Mouse (Mus musculus): ENCODE measurements at regions not wholly inside any gene's neighbourhood (a gene's known extent, or its start where the extent isn't known, plus 50 kb on each side); places are given as distances from the start of the nearest gene placed in this dataset.
A peak's percentile ranks its signal among the peaks of the same experiment; 100 is the strongest.

- Histone ChIP-seq H3K9ac (no peak overlapping the region), H3K9me3 (ENCODE audit: low read length) (no peaks in the 10 kb centered on the region), H3K27ac (ENCODE audit: low read depth, low read length) (no peak overlapping the region), H3K4me1 (ENCODE audit: insufficient read depth) (no peaks in the 10 kb centered on the region), H3K36me3 (ENCODE audit: insufficient read depth) (no peaks in the 10 kb centered on the region), H3K27me3 (ENCODE audit: insufficient read depth, low read length) (no peaks in the 10 kb centered on the region), H3K4me2 (ENCODE audit: low read depth) (no peak overlapping the region), H3K4me3 (ENCODE audit: low read depth, low read length) (no peak overlapping the region)
- ATAC-seq, result no peak
- WGBS, result 51% methylated on average over 5 of the region's 5 CpGs
- no peak for TF ChIP-seq CTCF (IDR thresholded peaks at IDR 0.05; ENCODE audit: low read depth)
- DNase-seq, result peak; percentile 9
Observed at GRCm38 (mm10) chr2:171805376-171805775, 237.9 kb downstream of the Cbln4 start.

GRCm38 (mm10) chr2:171800511-171801268 is 242.6 kb downstream of the Cbln4 start:
- no peak overlapping the region for H3K4me3 ChIP-seq (ENCODE audit: low read depth, low read length)
- 67% methylated on average over 10 of the region's 10 CpGs for WGBS
- H3K36me3 ChIP-seq (ENCODE audit: insufficient read depth), result no peaks in the 10 kb centered on the region
- no peak overlapping the region for H3K4me2 ChIP-seq (ENCODE audit: low read depth)
- DNase-seq, result peak; percentile 20
- ATAC-seq, result no peak
- H3K27me3 ChIP-seq (ENCODE audit: insufficient read depth, low read length), result no peaks in the 10 kb centered on the region
- no peak for TF ChIP-seq CTCF (IDR thresholded peaks at IDR 0.05; ENCODE audit: low read depth)
- H3K9me3 ChIP-seq (ENCODE audit: low read length), result no peaks in the 10 kb centered on the region
- no peak overlapping the region for H3K9ac ChIP-seq
- H3K27ac ChIP-seq (ENCODE audit: low read depth, low read length), result no peak overlapping the region
- peaks cover 6% of the 10 kb centered on the region; the same call in 1 of the 2 replicates for H3K4me1 ChIP-seq (ENCODE audit: insufficient read depth)

GRCm38 (mm10) chr2:171799351-171799750 is 243.9 kb downstream of the Cbln4 start:
- WGBS, result 32% methylated on average over 9 of the region's 9 CpGs
- peak; percentile 17 for DNase-seq
- H3K9me3 ChIP-seq (ENCODE audit: low read length), result no peaks in the 10 kb centered on the region
- H3K4me3 ChIP-seq (ENCODE audit: low read depth, low read length), result no peak overlapping the region
- TF ChIP-seq CTCF (IDR thresholded peaks at IDR 0.05; ENCODE audit: low read depth), result no peak
- H3K9ac ChIP-seq, result no peak overlapping the region
- H3K4me1 ChIP-seq (ENCODE audit: insufficient read depth), result peaks cover 6% of the 10 kb centered on the region; the same call in 1 of the 2 replicates
- no peaks in the 10 kb centered on the region for H3K36me3 ChIP-seq (ENCODE audit: insufficient read depth)
- ATAC-seq, result no peak
- no peak overlapping the region for H3K4me2 ChIP-seq (ENCODE audit: low read depth)
- H3K27me3 ChIP-seq (ENCODE audit: insufficient read depth, low read length), result no peaks in the 10 kb centered on the region
- no peak overlapping the region for H3K27ac ChIP-seq (ENCODE audit: low read depth, low read length)

DNA sequence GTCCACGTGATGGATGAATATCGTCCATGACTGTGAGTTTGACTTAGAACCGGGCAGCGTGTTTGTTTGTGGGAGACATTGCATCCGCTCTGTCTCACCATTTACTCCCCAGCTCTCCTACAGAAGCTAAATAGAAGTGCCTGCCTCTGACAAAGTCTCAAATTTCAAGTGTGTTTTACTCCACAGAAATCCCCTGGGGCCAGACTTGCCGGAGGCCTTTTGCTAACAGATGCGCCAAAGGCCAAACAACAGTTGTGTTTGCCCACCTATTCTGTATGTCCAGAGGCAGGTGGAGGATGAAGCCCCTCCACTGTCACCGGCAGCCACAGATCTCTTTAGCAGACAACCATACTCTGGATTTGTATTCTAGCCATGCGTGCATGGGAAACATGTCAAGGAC is 252.6 kb downstream of the Cbln4 start:
- Histone ChIP-seq H3K9me3 (ENCODE audit: low read length) (no peaks in the 10 kb centered on the region), H3K27ac (ENCODE audit: low read depth, low read length) (no peak overlapping the region), H3K27me3 (ENCODE audit: insufficient read depth, low read length) (no peaks in the 10 kb centered on the region), H3K9ac (no peak overlapping the region), H3K36me3 (ENCODE audit: insufficient read depth) (no peaks in the 10 kb centered on the region), H3K4me2 (ENCODE audit: low read depth) (no peak overlapping the region), H3K4me3 (ENCODE audit: low read depth, low read length) (no peak overlapping the region), H3K4me1 (ENCODE audit: insufficient read depth) (no peaks in the 10 kb centered on the region)
- no peak for TF ChIP-seq CTCF (IDR thresholded peaks at IDR 0.05; ENCODE audit: low read depth)
- DNase-seq (no peak), ATAC-seq (no peak)
- 81% methylated on average over 9 of the region's 9 CpGs for WGBS

DNA sequence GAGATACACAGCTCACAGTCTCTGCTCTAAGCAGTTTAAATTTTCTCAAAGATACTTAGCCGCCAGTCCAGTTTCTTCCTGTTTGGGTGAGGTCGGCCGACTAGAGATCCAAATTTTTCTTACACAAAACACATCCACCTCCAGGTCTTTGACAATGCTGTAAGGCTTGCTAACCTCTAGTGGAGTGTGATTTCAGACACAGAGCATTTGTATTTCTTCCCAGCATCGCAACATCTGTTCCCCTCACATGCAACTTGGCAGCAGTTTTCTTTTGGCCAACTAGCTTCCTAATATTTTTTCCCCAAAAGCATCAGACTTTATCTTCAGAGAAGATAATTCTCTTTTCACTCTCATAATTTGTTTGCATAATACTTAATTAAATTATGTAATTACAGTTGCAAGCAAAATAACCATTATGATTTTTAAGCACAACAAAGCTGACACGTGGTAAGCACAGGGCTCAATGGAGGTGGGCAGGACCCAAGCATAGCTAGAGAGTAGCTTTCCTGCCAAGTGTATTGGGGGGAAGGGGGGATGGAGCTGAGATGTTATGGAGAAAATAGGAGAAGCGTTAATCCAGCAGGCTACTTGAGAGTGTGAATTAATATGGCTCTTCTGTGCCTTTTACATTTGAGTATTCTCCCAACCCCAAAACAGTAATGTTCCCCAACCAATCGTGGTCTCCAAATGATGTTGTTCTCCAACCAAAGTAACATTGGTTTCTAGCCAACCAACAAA is 276.9 kb downstream of the Cbln4 start:
- no peaks in the 10 kb centered on the region for H3K9me3 ChIP-seq (ENCODE audit: low read length)
- H3K4me1 ChIP-seq (ENCODE audit: insufficient read depth), result no peaks in the 10 kb centered on the region
- ATAC-seq, result no peak
- no peak overlapping the region for H3K27ac ChIP-seq (ENCODE audit: low read depth, low read length)
- no peak for TF ChIP-seq CTCF (IDR thresholded peaks at IDR 0.05; ENCODE audit: low read depth)
- H3K4me3 ChIP-seq (ENCODE audit: low read depth, low read length), result no peak overlapping the region
- no peaks in the 10 kb centered on the region for H3K36me3 ChIP-seq (ENCODE audit: insufficient read depth)
- DNase-seq, result peak; percentile 9
- 53% methylated on average over 7 of the region's 7 CpGs for WGBS
- H3K9ac ChIP-seq, result no peak overlapping the region
- no peak overlapping the region for H3K4me2 ChIP-seq (ENCODE audit: low read depth)
- no peaks in the 10 kb centered on the region for H3K27me3 ChIP-seq (ENCODE audit: insufficient read depth, low read length)

DNA sequence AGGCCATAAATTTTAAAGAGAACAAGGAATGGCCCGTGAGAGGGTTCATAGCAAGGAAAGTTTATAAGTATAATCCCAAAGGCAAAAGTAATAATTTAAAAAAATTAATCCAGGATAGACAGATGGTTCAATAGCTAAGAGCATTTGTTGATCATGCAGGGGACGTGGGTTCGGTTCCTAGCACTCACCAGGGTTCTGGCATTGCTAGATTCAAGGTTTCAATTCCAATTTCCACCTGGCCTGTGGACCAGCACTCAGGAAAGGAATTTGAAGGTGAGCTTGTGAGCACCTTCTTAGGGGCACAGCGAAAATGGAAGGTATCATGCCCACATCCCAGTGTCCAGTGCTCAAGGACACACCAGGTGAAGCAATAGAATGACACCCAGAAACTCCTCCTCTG is 278.2 kb downstream of the Cbln4 start:
- no peak for ATAC-seq
- H3K9ac ChIP-seq, result no peak overlapping the region
- H3K27ac ChIP-seq (ENCODE audit: low read depth, low read length), result no peak overlapping the region
- no peaks in the 10 kb centered on the region for H3K27me3 ChIP-seq (ENCODE audit: insufficient read depth, low read length)
- H3K36me3 ChIP-seq (ENCODE audit: insufficient read depth), result no peaks in the 10 kb centered on the region
- TF ChIP-seq CTCF (IDR thresholded peaks at IDR 0.05; ENCODE audit: low read depth), result no peak
- H3K4me1 ChIP-seq (ENCODE audit: insufficient read depth), result no peaks in the 10 kb centered on the region
- H3K4me3 ChIP-seq (ENCODE audit: low read depth, low read length), result no peak overlapping the region
- DNase-seq, result no peak
- no peak overlapping the region for H3K4me2 ChIP-seq (ENCODE audit: low read depth)
- no peaks in the 10 kb centered on the region for H3K9me3 ChIP-seq (ENCODE audit: low read length)
- 88% methylated on average over 4 of the region's 4 CpGs for WGBS

DNA sequence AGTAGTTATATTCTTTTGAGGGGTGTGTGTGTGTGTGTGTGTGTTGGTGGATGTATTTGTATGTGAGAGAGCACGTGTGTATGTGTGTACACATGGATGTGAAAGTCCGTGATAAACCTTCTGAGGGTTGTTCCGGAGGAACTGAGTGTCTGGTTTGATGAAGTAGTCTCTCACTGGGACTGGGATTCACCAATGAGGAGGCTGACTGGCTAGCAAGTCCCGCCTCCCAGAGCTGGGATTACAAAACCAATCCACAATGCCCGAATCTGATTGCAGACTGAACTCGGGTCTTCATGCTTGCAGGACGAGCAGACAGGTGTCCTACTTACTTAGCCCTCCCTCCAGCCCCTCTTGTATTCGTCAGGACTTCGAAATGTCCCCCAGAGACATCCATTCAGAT is 289.8 kb downstream of the Cbln4 start:
- H3K4me3 ChIP-seq (ENCODE audit: low read depth, low read length), result no peak overlapping the region
- DNase-seq, result peak; percentile 18
- no peak overlapping the region for H3K27ac ChIP-seq (ENCODE audit: low read depth, low read length)
- no peak for TF ChIP-seq CTCF (IDR thresholded peaks at IDR 0.05; ENCODE audit: low read depth)
- 83% methylated on average over 9 of the region's 9 CpGs for WGBS
- H3K4me1 ChIP-seq (ENCODE audit: insufficient read depth), result no peaks in the 10 kb centered on the region
- H3K9me3 ChIP-seq (ENCODE audit: low read length), result no peaks in the 10 kb centered on the region
- H3K4me2 ChIP-seq (ENCODE audit: low read depth), result no peak overlapping the region
- H3K36me3 ChIP-seq (ENCODE audit: insufficient read depth), result no peaks in the 10 kb centered on the region
- H3K9ac ChIP-seq, result no peak overlapping the region
- ATAC-seq, result peak; percentile 42; the same call in 1 of the 2 replicates
- no peaks in the 10 kb centered on the region for H3K27me3 ChIP-seq (ENCODE audit: insufficient read depth, low read length)
